Mouse (Mus musculus): ENCODE results near the gene Ube2c.

GRCm38 (mm10) chr2:164748991-164749390 lies 20.7 kb upstream of the Ube2c start:
- no peak for TF ChIP-seq CTCF (IDR thresholded peaks at IDR 0.05; ENCODE audit: low read depth, low read length)
- no peak for TF ChIP-seq EP300 (IDR thresholded peaks at IDR 0.05; ENCODE audit: insufficient read depth, low read depth, low read length)
- no peak for TF ChIP-seq POLR2A (IDR thresholded peaks at IDR 0.05; ENCODE audit: insufficient read depth, low read length)
